Mouse (Mus musculus): Measurements from ENCODE around the gene Rasgrf1.

DNA sequence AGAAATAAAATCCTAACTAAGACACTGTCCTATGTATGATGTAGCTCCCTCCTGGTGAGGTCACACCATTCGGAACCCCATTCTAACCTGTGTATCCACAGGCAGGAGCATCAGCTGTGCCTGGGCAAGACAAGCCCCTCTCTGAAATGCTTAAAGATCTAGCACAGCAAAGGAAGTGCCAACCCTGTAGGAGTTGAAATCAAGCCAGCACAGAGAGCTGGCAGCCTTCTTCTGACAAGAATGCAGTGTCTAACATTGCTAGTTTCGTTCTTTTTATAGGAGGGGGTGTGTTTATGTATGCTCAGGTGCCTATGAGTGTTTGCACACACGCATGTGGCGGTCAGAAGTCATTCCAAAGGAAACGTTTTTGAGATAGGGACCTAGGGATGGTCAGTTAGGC lies 34.2 kb upstream of the Rasgrf1 start:
- TF ChIP-seq POLR2A (IDR thresholded peaks at IDR 0.05; ENCODE audit: extremely low read depth, insufficient read depth, low read length): no peak
- no peak for TF ChIP-seq CTCF (IDR thresholded peaks at IDR 0.05; ENCODE audit: extremely low read depth, insufficient read depth, low read length)

Measured in cortical plate, adult 2 months (tissue).